Mouse (Mus musculus) liver, postnatal 0 days (tissue): ENCODE measurements around the gene Vwa5b1.

Source experiments
- CTCF ChIP-seq: sonication (generic); IDR thresholded peaks from 2 replicates; pipeline ENCODE4 v1.5.1; 2016; ENCODE audit warnings: antibody characterized with exemption, low read depth
- EP300 ChIP-seq: IDR thresholded peaks from 2 replicates; pipeline ENCODE4 v1.6.1; 2016; ENCODE audit warnings: antibody characterized with exemption, low read depth, mild to moderate bottlenecking

GRCm38 (mm10) chr4:138576661-138577060 lies 59.0 kb downstream of the Vwa5b1 start:
- TF ChIP-seq CTCF (no peak), EP300 (no peak)
